Mouse (Mus musculus) left cerebral cortex, adult 9 months (tissue): ENCODE measurements at regions not wholly inside any gene's neighbourhood (a gene's known extent, or its start where the extent isn't known, plus 50 kb on each side); places are given as distances from the start of the nearest gene placed in this dataset.

Experiments used
- DNase-seq, 2 experiments: peaks; one replicate each; pipeline ENCODE4 v3.0.0; 2022; ENCODE audit warnings: low spot score in 2 of 2

DNA sequence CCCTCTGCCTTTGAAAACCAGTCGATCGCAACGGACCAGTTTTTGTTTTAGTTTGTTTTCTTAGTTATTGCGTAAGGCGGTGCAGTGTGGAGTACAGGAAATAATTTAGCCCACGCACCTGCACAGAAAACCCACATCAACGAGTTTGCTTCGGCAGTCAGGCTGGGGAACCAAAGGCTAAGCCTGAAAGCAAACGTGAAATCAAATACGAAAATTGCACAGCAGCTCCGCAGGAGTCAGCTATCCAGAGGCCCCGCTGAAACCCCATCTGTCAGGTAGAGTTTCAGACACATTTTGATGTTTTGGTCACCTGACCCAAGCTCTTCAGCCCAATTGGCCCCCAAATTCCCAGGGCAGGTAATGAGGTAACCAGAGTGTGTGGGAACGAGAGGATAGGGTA is 435.6 kb upstream of the Atp11b start:
- DNase-seq = no peak

- DNase-seq = no peak
Measured at GRCm38 (mm10) chr3:35320844-35321393, 433.0 kb upstream of the Atp11b start.

GRCm38 (mm10) chr3:35321991-35322390 is 431.9 kb upstream of the Atp11b start:
- no peak for DNase-seq

DNA sequence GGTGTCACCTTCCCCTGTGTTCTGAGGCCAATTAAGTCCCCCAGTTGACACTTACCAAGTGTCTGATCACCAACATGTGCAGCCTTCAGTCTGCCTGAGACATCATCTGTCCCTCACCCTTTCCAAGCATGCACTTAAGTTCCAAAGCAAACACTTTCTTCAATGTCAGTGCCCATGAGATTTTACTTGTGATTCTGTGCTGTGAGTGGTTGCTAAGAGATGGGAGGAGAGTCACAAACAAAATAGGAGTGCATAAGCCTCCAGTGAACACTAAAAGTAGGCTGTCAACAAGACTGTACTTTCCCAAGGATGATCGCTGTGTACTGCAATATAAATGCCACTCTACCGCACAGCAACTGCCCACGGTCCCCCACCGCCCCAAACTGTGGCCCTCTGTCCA is 431.0 kb upstream of the Atp11b start:
- DNase-seq = no peak

DNA sequence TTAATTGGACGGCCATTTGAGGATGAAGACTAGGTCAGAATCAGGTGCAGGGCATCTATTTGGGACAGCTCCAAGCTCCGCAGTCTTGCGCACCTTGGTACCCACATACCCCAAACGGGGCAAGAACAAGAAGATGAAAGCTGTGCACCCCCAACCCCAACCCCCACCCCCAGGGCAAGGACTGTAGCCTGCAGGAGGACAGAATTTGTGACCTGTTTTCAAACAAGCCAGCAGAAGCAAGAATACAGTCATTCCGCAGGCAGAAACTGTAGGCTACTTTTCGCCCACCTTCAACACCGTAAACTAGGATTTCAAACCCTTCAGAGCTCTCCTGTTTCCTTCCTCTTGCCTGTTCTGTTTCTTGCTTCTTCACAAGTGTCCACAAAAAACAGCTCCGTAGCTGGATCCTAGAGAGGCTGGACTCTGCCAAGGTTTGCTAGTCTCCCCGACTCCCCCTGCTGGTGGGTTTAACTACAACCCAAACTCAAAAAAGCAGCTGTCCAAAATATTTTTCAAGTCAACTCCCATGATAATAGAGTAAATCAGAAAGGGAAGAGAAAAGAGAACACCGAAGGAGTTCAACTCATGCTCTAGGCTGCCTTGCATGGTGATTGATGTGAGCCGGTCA is 430.3 kb upstream of the Atp11b start:
- peak in 1 of 2 experiments; percentile 75 for DNase-seq

- no peak for DNase-seq
Measured at GRCm38 (mm10) chr3:35324186-35324585, 429.7 kb upstream of the Atp11b start.

DNA sequence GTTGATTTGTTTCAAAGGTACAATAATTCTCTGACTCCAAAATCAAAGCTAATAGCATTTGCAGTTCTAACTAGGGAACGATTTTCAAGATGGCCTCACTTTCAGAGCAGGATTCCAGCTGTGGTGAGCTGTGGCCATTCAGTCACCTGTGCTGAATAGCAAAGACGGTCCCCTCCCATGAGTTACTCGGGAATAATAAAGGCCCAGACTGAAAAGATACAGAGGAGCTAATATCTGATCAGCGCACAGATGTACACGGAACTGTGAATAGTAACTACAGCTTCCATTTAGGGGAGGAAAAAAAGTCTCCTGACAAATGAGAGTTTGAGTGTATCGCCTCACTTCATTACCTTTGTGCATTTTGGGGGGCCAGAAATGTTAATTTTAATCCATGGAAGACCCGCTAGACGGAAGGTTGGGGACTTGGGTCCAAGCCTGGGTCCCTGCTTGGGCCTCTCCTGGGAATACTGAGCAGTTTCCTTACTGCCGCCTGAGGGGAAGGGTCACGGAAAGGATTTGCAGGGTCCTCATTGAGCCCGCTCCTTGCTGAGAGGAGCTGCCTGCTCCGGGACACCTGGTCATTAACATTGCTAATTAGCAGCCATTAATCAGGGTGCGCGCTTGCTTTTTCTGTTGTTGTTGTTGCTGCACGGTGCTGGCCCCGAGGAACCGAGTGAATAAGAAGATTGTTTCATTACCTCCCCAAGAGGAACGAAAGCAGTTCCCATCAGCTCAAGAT is 421.2 kb upstream of the Atp11b start:
- no peak for DNase-seq

DNA sequence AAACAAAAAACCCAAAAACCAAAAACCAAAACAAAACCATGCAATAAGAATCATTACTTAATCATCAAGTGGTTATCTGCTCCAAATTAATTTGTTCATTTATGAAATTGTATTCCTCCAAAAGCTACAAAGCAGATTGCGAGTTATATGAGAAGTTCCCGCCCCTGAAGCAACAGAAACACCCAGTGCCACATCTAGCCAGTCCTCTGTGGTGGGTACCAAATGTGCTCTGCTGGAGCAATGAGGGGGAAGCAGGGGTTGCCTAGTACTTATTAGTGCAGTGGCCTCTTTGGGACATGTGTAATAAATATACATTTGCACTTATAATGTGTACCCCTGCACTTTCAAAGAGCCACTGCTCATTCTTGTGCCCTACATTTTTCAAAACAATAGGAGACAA is 419.9 kb upstream of the Atp11b start:
- DNase-seq = no peak

- DNase-seq = no peak
Measured at GRCm38 (mm10) chr3:35334546-35334945, 419.4 kb upstream of the Atp11b start.

GRCm38 (mm10) chr3:35335837-35336236 is 418.1 kb upstream of the Atp11b start:
- no peak for DNase-seq

DNA sequence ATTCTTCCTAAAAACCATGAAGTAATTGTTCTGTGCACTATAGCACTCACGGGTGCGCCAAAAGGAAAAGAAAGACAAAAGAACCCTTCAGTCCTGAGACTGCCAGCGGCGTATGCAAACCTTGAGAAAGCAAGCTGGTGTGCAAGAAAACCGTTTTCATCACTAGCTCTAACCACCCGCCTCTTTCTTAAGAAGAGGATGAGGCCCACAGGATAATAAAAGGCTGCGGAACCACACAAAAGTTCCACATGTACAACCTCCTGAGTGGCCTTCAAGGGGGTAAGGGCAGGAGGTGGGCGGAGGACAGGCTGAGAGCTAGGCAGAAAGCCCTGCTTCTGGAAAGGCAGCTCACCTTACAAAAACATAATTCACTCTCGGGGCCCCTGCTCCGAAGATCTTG is 413.4 kb upstream of the Atp11b start:
- DNase-seq = no peak

GRCm38 (mm10) chr3:35340935-35341800 is 412.7 kb upstream of the Atp11b start:
- DNase-seq = peak; percentile 45 to 70

GRCm38 (mm10) chr3:35341840-35342239 is 412.1 kb upstream of the Atp11b start:
- DNase-seq = no peak

DNA sequence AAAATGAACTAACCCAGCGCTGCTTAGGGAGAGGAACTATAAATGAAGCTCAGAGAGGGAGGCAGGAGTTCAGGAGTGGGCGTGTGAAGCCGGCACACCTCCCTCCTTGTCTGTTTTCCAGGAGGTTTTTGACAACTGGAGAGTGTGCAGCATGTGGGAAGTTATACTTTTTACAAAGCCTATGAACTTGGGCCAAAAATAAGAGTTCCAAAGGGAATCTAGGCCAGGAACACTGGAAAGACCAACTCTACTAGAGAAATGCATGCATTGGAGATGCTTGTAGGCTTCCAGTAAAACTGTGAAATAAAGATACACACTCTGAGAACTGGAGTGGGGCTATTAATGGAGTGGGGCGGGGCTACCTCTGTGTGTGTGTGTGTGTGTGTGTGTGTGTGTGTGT is 411.3 kb upstream of the Atp11b start:
- DNase-seq = peak; percentile 76 to 78

GRCm38 (mm10) chr3:35343936-35344335 is 410.0 kb upstream of the Atp11b start:
- DNase-seq = no peak

GRCm38 (mm10) chr3:35349114-35349513 is 404.8 kb upstream of the Atp11b start:
- no peak for DNase-seq

DNA sequence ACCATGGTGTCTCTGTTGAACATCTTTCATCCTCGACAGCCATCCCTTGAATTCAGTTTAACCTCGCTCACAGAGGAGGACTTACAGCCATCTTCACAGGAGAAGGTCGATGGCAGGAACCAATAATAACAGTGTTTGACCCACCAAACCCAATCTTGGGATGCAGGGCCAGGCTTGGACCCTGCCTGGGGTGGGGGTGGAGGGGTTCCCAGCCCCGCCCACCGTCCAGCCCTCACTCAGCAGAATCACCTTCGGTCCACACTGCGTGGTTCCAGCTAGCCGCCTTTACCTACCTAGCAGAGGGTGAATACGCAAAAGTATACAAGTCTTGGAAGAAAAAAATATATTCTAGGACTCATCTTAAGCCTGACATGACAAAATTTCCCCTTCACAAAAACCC is 400.5 kb upstream of the Atp11b start:
- DNase-seq = no peak

DNA sequence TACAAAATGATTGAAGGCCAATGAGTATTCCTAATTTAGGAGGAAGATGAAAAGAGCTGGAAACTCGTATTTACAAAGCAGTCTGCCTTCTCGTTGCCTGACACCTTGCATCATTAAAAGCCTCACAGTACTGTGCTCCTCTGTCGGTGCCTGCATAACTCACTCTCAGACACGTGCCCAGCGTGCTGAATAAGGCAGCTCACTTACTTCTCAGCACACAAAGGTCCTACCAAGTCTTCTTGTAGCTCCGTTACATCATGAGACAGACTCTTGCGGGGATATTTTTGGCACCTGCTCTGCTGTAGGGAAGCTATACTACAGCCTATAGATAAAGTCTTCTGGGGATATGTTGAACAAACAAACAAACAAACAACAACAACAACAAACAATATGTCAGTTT is 400.0 kb upstream of the Atp11b start:
- DNase-seq = no peak

DNA sequence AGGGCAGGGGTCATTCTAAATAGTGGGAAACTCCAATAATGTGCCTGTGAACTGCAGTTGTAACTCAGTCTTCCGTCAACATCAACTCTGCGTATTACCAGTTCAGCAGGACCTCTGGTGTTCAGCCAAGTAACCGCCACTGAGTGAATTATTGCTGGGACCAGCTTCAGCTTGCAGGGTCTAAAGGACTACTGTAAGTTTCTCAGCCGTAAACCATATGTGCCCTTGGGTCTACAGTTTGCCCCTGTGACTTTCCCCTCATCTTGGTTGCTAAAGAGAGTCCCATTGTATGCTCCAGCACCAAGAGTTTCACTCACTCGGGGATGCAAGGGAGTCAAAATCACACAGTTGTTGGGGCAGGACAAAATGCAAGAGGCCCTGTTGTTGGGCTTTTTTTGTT is 399.6 kb upstream of the Atp11b start:
- DNase-seq = no peak

DNA sequence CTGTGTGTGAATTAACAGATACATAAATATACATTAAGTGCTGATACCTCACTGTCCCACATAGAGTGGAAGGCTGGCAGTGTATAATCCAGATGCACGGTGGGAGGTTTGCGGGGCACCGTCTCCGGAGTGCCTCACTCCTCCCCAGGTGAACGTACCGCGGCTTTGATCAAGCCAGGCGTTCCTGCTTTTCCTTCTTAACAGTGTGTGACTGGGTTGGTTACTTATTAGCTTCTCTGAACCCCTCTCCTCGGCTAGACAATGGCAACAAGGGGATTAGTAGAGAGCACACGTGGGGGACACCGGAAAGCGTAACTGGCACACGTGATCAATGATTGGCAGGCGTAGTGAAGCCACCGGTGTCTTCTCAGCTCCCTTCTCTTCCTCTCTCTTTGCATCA is 396.8 kb upstream of the Atp11b start:
- no peak for DNase-seq

GRCm38 (mm10) chr3:35358541-35358940 is 395.4 kb upstream of the Atp11b start:
- no peak for DNase-seq

GRCm38 (mm10) chr3:35359288-35359687 is 394.6 kb upstream of the Atp11b start:
- no peak for DNase-seq
